Mouse (Mus musculus) olfactory bulb, adult 2 months (tissue): ENCODE data around the gene Arhgap24. TPM values are rescaled to one million over a fixed set of nuclear protein-coding genes. Genes with fewer than 3 reads are reported as not detected.

Experiments used
- H3K27ac ChIP-seq: fragments of 200-500 bp; 2 replicates; pipeline ENCODE4 v1.5.1; 2012; ENCODE audit warnings: low read depth, low read length; ENCODE audit not compliant: insufficient read depth
- H3K4me1 ChIP-seq: fragments of 200-500 bp; 2 replicates; pipeline ENCODE4 v1.6.1; 2012; ENCODE audit warnings: low read length; ENCODE audit not compliant: control insufficient read depth, insufficient read depth
- H3K4me3 ChIP-seq: fragments of 200-500 bp; 2 replicates; pipeline ENCODE4 v1.5.1; 2012; ENCODE audit warnings: mild to moderate bottlenecking, low read depth, low read length, moderate library complexity; ENCODE audit not compliant: insufficient read depth
- CTCF ChIP-seq: fragments of 200-500 bp; IDR thresholded peaks from 2 replicates; pipeline ENCODE4 v1.5.1; 2012; ENCODE audit warnings: low read depth, mild to moderate bottlenecking, low read length, moderate library complexity; ENCODE audit not compliant: insufficient read depth
- POLR2A ChIP-seq: fragments of 200-500 bp; IDR thresholded peaks from 2 replicates; pipeline ENCODE4 v1.6.1; 2012; ENCODE audit warnings: mild to moderate bottlenecking, low read depth, low read length, moderate library complexity; ENCODE audit not compliant: insufficient read depth
- WGBS: fragments of 180-500 bp; shearing (Covaris S2); methylation state at CpG from one replicate; pipeline ENCODE4 v1.1.7; 2018; 5-methylcytosine and 5-hydroxymethylcytosine counted together
- polyA plus RNA-seq: library from polyadenylated mRNA; stranded (reverse); fragments of >200 nt; gene quantifications from 2 replicates; pipeline ENCODE4 v1.2.4, GENCODE M21; 2012; ENCODE audit warnings: low replicate concordance; ENCODE audit not compliant: missing spikeins, insufficient read depth, insufficient read length

The Arhgap24 gene
- polyA plus RNA-seq, 1 experiment, result not detected

DNA sequence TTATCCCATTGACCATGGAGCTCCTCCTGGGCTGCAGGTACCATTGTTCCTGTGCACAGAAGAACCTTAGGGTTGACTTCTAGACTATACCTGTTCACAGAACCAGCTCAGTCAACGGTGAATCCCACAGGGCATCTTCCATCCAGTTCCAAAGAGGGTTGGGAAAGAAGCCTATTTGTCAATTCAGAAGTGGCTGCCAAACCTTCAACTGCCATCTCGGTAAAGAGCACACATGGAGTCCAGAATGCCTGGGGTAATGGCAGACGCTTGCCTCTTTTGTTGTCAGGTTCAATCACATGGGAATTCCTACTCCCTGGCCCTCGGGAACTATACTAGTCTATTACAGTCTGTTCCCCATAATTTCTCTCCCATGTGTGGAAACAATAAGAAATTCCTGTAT, 30.5 kb downstream of the Arhgap24 start:
- Histone ChIP-seq H3K4me3 (no peak overlapping the region), H3K4me1 (peaks cover 2% of the 10 kb centered on the region; the same call in 1 of the 2 replicates), H3K27ac (no peak overlapping the region)
- WGBS, result 59% methylated on average over 4 of the region's 4 CpGs
- no peak for TF ChIP-seq CTCF
- no peak for TF ChIP-seq POLR2A

DNA sequence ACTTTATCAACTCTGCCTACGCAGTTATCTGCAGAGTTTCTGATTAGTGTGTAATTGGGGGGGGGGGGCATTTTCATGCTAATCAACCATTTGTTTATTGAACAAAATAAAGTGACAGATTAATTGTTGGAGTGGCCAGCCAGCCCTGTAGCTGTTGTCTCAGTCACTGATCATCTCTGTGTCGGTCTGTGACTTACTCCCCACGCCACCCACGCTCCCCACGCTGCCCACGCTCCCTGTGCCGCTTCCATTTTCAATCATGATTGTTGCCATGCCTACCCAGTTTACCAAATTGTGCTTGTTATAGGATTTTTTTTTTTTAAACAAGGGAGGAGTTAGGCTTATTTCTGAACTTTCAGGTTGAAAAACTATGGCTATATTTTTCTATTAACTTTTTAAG, 34.3 kb downstream of the Arhgap24 start:
- 23% methylated on average over 7 of the region's 7 CpGs for WGBS
- peaks cover 2% of the 10 kb centered on the region; the same call in 1 of the 2 replicates for H3K4me1 ChIP-seq

DNA sequence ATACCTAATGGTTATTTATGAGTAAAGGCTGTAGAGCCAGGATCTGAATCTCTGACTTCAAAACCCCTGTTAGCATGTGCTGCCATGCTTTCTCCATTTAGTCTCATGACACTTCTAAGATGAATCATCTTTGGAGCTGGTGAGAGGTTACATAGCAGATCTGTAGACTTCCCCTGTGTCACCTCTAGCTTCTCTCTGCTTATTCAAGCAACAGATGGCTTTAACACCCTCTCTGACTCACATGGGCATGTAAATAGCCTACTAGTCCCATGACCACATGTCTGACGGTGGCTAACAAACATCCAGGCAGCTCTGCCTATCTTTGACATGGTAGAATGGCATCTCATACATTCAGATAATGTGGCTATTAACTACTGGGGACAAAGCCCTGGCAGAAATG, 39.3 kb downstream of the Arhgap24 start:
- Histone ChIP-seq H3K27ac (no peak overlapping the region), H3K4me3 (no peak overlapping the region), H3K4me1 (peaks cover under 1% of the 10 kb centered on the region; the same call in 1 of the 2 replicates)
- 88% methylated on average over 1 of the region's 1 CpGs for WGBS
- no peak for TF ChIP-seq CTCF
- TF ChIP-seq POLR2A, result no peak

More for the DNA sequence above, 34.3 kb downstream of the Arhgap24 start:
- H3K27ac ChIP-seq, result no peak overlapping the region
- no peak for TF ChIP-seq POLR2A
- no peak for TF ChIP-seq CTCF
- H3K4me3 ChIP-seq, result no peak overlapping the region

DNA sequence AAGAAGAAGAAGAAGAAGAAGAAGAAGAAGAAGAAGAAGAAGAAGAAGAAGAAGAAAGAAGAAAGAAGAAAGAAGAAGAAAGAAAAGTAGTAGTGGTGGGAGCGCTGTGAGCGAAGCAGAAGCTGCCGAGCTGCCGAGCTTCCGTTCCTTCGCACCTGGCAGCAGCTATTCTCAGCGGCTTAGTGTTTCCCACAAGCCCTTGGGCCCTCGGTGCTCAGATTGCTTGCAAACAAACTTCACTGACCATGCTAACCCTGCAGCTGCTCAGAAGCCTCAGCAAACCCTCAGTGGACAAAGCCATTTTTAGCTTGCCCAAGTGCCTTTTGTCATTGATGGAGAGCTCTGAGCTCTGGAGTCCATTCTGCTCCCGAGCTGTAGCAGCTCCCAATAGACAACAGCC, 54.1 kb downstream of the Arhgap24 start:
- TF ChIP-seq CTCF (no peak), POLR2A (no peak)
- Histone ChIP-seq H3K27ac (no peak overlapping the region), H3K4me1 (no peaks in the 10 kb centered on the region), H3K4me3 (no peak overlapping the region)
- 78% methylated on average over 9 of the region's 9 CpGs for WGBS

DNA sequence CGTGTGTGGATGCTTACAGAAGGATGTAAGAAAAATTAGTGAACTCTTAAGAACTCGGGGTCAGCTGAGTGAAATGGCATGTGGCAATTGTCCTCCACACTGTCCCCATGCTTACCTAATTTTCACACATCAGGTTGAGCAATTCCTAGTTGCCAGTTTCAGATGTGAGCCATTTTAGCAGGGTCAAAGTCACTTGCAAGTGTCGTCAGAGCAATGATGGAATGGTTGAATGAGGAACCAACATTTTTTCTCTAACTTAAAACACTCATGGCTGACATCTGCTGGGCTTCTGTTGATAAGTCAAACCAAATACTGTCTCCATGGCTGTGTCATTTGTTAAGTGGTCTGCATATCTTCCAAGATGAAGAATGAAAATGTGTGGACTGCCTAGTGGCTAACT, 56.6 kb downstream of the Arhgap24 start:
- TF ChIP-seq POLR2A (no peak), CTCF (no peak)
- no peaks in the 10 kb centered on the region for H3K4me1 ChIP-seq
- WGBS, result 77% methylated on average over 3 of the region's 3 CpGs

DNA sequence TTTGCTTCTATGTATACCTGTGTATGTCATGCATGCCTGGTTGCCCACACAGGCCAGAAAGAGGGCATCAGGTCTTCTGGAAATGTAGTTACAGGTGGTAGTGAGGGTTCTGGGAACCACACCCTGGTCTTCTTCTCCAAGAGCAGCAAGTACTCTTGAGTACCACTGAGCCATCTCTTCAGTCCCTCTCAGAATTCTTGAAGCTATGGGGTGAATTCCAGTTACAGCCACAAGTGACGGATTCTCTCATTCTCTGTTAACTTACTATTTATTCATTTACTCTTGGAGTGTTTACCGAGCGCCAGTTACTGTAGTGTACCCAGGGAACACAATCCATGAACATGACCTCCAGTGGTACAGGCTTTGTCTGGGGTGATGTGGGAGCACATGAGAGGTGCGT, 65.1 kb downstream of the Arhgap24 start:
- TF ChIP-seq CTCF (no peak), POLR2A (no peak)
- WGBS, result 96% methylated on average over 4 of the region's 4 CpGs
- Histone ChIP-seq H3K27ac (no peak overlapping the region), H3K4me1 (no peaks in the 10 kb centered on the region), H3K4me3 (no peak overlapping the region)

More for the DNA sequence above, 56.6 kb downstream of the Arhgap24 start:
- Histone ChIP-seq H3K4me3 (no peak overlapping the region), H3K27ac (no peak overlapping the region)

DNA sequence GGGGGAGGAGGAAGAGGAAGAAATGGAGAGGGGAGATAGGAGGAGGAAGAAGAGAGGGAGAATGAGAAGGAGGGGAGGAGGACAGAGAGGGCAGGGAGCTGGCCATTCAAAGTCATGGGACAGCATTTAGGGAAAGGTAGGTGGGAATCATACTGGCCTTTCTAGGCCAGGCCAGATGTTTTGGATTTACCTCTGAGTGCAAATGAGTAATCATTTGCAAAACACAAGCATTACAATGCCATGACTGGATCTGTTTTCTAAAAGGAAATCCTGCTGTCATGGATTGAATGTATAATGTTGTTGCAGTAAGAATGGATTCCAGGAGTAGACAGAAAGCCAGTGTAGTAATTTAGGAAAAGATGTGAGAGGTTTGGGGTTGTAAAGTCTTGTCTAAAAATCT, 66.6 kb downstream of the Arhgap24 start:
- TF ChIP-seq CTCF (no peak), POLR2A (no peak)
- no peaks in the 10 kb centered on the region for H3K4me1 ChIP-seq
- no peak overlapping the region for H3K4me3 ChIP-seq
- H3K27ac ChIP-seq, result no peak overlapping the region

DNA sequence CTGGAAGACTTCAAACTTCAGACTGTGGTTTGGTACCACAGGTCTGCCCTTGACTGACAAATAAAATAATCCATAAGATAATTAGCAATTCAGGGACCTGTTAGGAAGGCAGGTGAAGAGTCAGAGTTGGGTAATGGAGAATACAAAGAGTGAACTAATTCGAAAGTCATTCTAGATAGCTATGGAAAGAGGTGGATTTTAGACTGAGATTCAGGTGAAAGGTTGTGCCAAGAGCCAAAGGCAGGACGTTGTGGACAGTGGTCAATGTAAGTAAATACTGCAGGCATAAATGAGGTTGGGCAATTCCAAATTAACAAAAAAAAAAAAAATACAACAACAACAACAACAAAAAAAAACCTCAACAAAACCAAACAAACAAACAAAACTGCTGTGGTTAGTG, 67.2 kb downstream of the Arhgap24 start:
- WGBS, result 86% methylated on average over 2 of the region's 2 CpGs
- TF ChIP-seq CTCF, result no peak
- no peak for TF ChIP-seq POLR2A
- no peak overlapping the region for H3K4me3 ChIP-seq
- H3K27ac ChIP-seq, result no peak overlapping the region
- no peaks in the 10 kb centered on the region for H3K4me1 ChIP-seq

DNA sequence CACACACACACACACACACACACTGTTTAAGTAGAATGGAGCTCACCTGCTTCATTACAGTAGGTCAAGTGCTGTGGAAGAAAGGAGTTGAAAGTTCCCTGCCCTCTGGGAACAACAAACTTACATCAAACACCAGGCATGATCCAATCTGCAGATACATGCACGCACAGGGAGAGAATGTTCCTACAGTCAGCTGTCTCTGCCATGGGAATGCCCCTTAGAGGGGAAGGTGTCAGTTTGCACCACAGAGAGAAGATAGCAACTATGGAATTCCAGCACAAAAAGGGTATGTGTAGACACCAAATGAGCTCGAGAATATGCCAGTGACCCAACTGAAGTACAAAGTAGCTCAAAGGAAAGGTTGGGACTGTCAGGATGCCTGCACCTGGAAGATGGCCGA, 69.0 kb downstream of the Arhgap24 start:
- H3K4me3 ChIP-seq, result no peak overlapping the region
- WGBS, result 78% methylated on average over 3 of the region's 3 CpGs
- no peak overlapping the region for H3K27ac ChIP-seq
- no peak for TF ChIP-seq CTCF
- TF ChIP-seq POLR2A, result no peak
- no peaks in the 10 kb centered on the region for H3K4me1 ChIP-seq
